Mouse (Mus musculus): ENCODE measurements around the gene Prcd. TPM values are rescaled to one million over a fixed set of nuclear protein-coding genes. Genes with fewer than 3 reads are reported as not detected.
A peak's percentile ranks its signal among the peaks of the same experiment; 100 is the strongest.

Prcd gene
- polyA plus RNA-seq, 1 experiment from 2014 or later = 0.74 TPM

DNA sequence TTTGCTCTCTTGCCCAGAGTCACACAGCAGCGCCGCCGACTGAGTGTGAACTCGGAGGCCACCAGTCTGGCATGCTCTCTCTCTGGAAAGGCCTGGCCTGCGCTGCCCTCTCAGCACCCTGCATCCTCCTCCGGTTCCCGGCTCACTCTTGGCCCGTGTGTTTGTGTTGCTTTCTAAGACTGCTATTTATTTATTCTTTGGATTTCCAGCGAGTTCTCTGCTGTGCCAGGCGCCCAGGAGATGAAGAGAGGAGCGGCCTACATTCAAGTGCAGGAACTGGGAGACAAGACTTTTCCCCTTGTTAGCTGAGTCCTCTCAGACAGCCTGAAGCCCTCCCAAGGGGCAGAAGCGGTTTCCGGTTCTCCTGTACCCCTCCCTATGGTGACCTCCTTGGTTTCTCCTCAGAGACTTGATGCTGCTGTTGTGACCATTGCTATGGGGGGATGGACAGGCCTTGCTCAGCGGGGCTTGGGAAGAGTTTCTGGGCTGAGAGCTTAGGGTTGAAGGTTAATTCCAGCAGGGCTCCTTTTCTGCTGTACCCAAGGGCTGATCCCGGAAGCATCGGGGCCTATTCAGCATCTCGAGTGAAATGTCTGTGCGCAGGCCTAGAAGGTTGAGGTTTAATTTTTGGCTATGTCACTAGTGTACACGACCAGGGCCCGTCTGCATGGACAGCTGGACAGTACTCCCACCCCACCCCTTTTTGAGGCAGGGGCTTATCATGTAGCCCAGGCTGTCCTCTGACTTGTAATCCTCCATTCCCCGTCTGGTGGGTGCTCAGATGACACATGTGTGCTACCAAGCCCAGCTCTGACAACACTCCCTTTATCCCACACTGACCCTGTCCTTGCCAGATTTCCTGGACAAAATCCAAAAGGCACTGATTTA is 8.9 kb upstream of the Prcd start:
- Histone ChIP-seq H3K27ac (ENCODE audit: low read depth, low read length) (no peak overlapping the region), H3K36me3 (ENCODE audit: control insufficient read depth, insufficient read depth, low read length) (no peaks in the 10 kb centered on the region), H3K9me3 (ENCODE audit: control insufficient read depth, low read length) (no peaks in the 10 kb centered on the region), H3K27me3 (replicated peaks; ENCODE audit: control insufficient read depth, insufficient read depth, low read length) (peaks cover 2% of the 10 kb centered on the region; the same call in 1 of the 2 replicates), H3K4me1 (replicated peaks; ENCODE audit: control insufficient read depth, insufficient read depth, low read length) (peaks cover 36% of the 10 kb centered on the region), H3K4me3 (ENCODE audit: low read depth, low read length) (no peak overlapping the region), H3K4me2 (no peak overlapping the region), H3K9ac (ENCODE audit: low read depth, low read length) (no peak overlapping the region)
- 52% methylated on average over 21 of the region's 21 CpGs for WGBS
- DNase-seq (ENCODE audit: low spot score) = no peak
- no peak for ATAC-seq (replicated peaks; ENCODE audit: low FRiP score)

DNA sequence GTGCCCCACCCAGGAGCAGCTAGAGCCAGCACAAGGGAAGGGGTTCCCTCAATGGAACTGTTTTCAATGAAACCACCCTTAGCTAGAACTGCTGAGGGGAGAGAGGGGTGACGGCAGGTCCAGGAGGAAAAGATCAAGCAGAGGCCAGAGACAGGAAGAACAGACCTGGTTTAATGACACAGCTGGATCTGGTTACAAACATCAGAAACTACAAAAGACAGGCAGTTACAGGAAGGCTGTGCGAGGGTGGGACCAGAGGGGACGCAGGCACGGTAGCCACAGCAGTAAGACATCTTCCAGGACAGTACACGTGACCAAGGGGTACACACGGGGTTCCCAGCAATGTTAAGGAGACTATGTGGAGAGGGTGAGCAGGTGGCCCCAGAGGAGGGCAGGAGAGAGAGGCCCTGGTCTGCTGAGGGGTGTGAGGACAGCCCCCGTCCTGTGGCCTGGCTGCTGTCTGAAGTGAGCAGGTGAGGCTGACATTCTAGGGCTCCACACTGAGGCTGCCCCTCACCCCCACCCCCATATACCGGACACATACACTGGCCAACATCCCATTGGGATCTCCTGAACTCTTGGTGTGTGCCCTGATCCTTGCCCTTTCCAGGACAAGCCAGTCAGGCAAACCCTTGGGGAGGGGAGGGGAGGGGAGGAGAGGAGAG is 7.8 kb upstream of the Prcd start:
- Histone ChIP-seq H3K4me2 (no peak overlapping the region), H3K4me1 (replicated peaks; ENCODE audit: control insufficient read depth, insufficient read depth, low read length) (peaks cover 36% of the 10 kb centered on the region), H3K4me3 (ENCODE audit: low read depth, low read length) (no peak overlapping the region), H3K9me3 (ENCODE audit: control insufficient read depth, low read length) (no peaks in the 10 kb centered on the region), H3K27ac (ENCODE audit: low read depth, low read length) (no peak overlapping the region), H3K36me3 (ENCODE audit: control insufficient read depth, insufficient read depth, low read length) (no peaks in the 10 kb centered on the region), H3K9ac (ENCODE audit: low read depth, low read length) (no peak overlapping the region), H3K27me3 (replicated peaks; ENCODE audit: control insufficient read depth, insufficient read depth, low read length) (peaks cover 2% of the 10 kb centered on the region; the same call in 1 of the 2 replicates)
- no peak for ATAC-seq (replicated peaks; ENCODE audit: low FRiP score)
- 60% methylated on average over 8 of the region's 8 CpGs for WGBS
- DNase-seq (ENCODE audit: low spot score) = no peak

DNA sequence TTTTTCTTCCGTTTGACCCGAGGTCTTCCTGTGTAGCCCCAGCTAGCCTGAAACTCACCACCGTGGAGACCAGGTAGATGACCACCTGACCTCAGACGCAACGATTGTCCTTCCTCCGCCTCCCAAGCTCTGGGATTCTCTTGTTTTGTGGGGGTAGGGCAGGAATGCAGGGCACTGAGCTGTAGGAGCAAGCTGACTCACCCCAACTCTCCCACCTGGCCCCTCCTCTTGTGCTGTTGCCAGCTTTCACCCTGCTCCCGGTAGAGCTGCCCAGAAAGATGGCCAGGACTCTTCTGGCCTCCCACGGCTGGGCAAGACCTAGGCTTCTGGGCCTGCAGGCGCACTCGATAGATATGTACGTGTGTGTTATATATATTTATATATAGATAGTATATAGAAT is 7.2 kb upstream of the Prcd start:
- H3K27me3 ChIP-seq (replicated peaks; ENCODE audit: control insufficient read depth, insufficient read depth, low read length) = peaks cover 6% of the 10 kb centered on the region; the same call in 1 of the 2 replicates
- H3K4me1 ChIP-seq (replicated peaks; ENCODE audit: control insufficient read depth, insufficient read depth, low read length) = peaks cover 36% of the 10 kb centered on the region
- no peak overlapping the region for H3K4me2 ChIP-seq
- H3K9ac ChIP-seq (ENCODE audit: low read depth, low read length) = no peak overlapping the region
- H3K4me3 ChIP-seq (ENCODE audit: low read depth, low read length) = no peak overlapping the region
- H3K9me3 ChIP-seq (ENCODE audit: control insufficient read depth, low read length) = no peaks in the 10 kb centered on the region
- ATAC-seq (replicated peaks; ENCODE audit: low FRiP score) (no peak), DNase-seq (ENCODE audit: low spot score) (no peak)
- H3K27ac ChIP-seq (ENCODE audit: low read depth, low read length) = no peak overlapping the region
- no peaks in the 10 kb centered on the region for H3K36me3 ChIP-seq (ENCODE audit: control insufficient read depth, insufficient read depth, low read length)
- WGBS = 68% methylated on average over 11 of the region's 11 CpGs

DNA sequence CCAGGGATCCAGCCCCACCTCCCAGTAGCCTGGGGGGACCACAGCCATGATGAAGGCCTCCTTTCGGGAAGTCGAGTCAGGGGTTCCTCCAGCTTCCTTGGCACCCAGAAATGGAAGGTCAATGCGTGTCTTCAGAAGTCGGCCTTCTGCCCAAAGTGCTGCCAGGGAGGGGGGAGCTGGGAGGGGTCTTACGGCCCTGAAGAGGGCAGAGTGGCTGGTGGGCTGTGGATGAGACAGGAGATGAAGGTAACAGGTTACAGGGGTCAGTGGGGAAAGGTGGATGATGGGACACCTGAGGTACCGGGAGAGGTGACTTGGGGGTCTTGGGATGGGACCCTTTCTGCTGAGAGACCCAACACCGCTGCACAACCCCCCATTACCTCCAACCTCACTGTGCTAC is 6.6 kb upstream of the Prcd start:
- peaks cover 12% of the 10 kb centered on the region; the same call in 1 of the 2 replicates for H3K27me3 ChIP-seq (replicated peaks; ENCODE audit: control insufficient read depth, insufficient read depth, low read length)
- WGBS = 85% methylated on average over 7 of the region's 7 CpGs
- no peak overlapping the region for H3K4me3 ChIP-seq (ENCODE audit: low read depth, low read length)
- DNase-seq (ENCODE audit: low spot score) (no peak), ATAC-seq (replicated peaks; ENCODE audit: low FRiP score) (no peak)
- no peak overlapping the region for H3K9ac ChIP-seq (ENCODE audit: low read depth, low read length)
- H3K4me1 ChIP-seq (replicated peaks; ENCODE audit: control insufficient read depth, insufficient read depth, low read length) = peaks cover 39% of the 10 kb centered on the region
- no peak overlapping the region for H3K4me2 ChIP-seq
- no peaks in the 10 kb centered on the region for H3K36me3 ChIP-seq (ENCODE audit: control insufficient read depth, insufficient read depth, low read length)
- H3K27ac ChIP-seq (ENCODE audit: low read depth, low read length) = peak overlapping the region; percentile 79; the same call in 1 of the 2 replicates
- H3K9me3 ChIP-seq (ENCODE audit: control insufficient read depth, low read length) = no peaks in the 10 kb centered on the region

DNA sequence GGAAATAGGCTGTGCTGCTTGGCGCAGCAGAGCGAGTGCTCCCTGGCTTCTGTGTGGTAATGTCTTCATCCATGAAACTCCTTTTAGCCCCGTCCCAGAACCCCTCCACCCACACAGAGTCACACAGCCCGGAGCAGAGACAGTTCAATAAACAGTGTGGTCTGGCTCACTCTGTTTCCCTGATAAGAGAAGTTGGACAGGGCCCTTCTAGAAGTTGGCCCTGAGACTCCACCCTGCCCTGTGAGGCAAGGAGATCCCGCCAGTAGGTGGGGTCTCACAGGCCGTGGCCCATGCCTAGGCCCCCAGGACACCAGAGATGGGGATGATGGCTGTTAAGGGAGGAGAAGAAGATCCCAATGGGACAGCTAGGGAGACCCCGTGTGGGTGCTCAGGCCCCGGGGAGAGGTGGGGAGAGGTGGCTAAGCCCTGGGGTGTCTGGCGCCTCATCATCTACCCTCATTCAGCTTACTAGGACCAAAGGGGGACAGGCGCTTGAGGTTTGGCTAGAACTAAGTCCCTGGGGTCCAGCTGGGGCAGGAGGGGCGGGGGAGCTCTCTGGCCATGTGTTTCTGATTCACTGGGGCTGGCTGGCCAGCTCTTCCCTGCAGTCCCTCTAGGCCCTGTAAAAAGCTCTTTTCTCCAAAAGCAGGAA is 5.9 kb upstream of the Prcd start:
- DNase-seq (ENCODE audit: low spot score) (peak; percentile 55), ATAC-seq (replicated peaks; ENCODE audit: low FRiP score) (peak; percentile 89)
- Histone ChIP-seq H3K9ac (ENCODE audit: low read depth, low read length) (peak overlapping the region; percentile 57), H3K36me3 (ENCODE audit: control insufficient read depth, insufficient read depth, low read length) (no peaks in the 10 kb centered on the region), H3K4me3 (ENCODE audit: low read depth, low read length) (no peak overlapping the region), H3K4me1 (replicated peaks; ENCODE audit: control insufficient read depth, insufficient read depth, low read length) (peaks cover 40% of the 10 kb centered on the region), H3K27me3 (replicated peaks; ENCODE audit: control insufficient read depth, insufficient read depth, low read length) (peaks cover 19% of the 10 kb centered on the region), H3K27ac (ENCODE audit: low read depth, low read length) (peak overlapping the region; percentile 79), H3K4me2 (peak overlapping the region; percentile 35), H3K9me3 (ENCODE audit: control insufficient read depth, low read length) (no peaks in the 10 kb centered on the region)
- WGBS = 34% methylated on average over 11 of the region's 11 CpGs

DNA sequence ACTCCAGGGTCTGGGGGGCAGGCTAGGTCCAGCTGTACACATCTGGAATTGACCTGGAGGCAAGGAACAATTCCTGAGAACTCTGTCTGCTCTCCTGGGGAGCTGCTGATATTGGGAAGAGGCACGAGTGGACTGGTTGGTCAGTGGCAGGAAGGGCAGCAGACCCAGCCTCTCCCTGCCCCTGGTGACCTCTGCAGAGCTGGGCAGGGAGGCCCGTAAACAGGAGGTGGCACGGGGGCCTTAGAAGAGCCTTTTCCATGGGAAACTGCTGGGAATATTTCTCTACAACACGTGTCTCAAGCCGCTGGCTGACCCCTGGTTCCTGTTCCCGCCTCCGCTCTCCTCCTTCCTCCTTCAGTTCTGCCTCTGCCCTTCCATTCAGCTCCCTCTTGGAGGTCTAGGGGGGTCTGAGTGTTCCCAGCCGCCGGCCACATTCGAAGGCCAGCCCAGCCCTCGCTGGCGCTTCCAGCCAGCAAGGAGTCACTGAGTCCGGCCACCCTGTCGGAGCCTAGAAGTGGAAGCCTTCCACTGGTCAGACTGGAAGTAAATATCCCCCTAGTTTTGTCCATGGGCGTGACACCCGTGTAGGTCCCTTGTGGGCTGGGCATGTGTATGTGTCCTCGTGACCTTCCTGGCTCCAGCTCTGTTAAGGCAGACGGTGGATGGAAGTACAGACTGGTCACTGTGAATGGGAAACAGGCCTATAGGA is 5.0 kb upstream of the Prcd start:
- peak overlapping the region; percentile 31; the same call in 1 of the 2 replicates for H3K9ac ChIP-seq (ENCODE audit: low read depth, low read length)
- H3K36me3 ChIP-seq (ENCODE audit: control insufficient read depth, insufficient read depth, low read length) = no peaks in the 10 kb centered on the region
- ATAC-seq (replicated peaks; ENCODE audit: low FRiP score) (no peak), DNase-seq (ENCODE audit: low spot score) (no peak)
- H3K9me3 ChIP-seq (ENCODE audit: control insufficient read depth, low read length) = no peaks in the 10 kb centered on the region
- H3K27ac ChIP-seq (ENCODE audit: low read depth, low read length) = peak overlapping the region; percentile 79; the same call in 1 of the 2 replicates
- H3K4me1 ChIP-seq (replicated peaks; ENCODE audit: control insufficient read depth, insufficient read depth, low read length) = peaks cover 41% of the 10 kb centered on the region
- H3K4me3 ChIP-seq (ENCODE audit: low read depth, low read length) = no peak overlapping the region
- H3K27me3 ChIP-seq (replicated peaks; ENCODE audit: control insufficient read depth, insufficient read depth, low read length) = peaks cover 28% of the 10 kb centered on the region
- H3K4me2 ChIP-seq = no peak overlapping the region
- 62% methylated on average over 18 of the region's 18 CpGs for WGBS

DNA sequence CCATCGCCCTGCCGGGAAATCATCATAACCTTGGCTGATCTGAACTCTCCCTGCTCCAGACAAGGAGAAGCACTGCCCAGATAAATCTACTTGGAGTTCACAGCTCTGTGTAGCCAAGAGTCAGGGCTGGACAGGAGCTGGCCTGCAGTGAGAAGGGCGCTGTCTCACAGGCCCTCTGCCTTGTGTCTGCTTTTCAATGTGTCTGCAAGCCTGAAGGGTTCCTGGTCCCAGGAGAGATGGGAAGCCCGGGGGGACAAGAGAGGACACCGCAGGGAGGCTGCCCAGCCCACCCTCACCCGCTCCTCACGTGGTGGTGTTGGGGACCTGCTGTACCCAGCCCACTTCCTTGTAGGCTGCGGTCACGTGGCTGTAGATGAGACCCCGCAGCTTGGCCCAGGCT is 4.4 kb upstream of the Prcd start:
- Histone ChIP-seq H3K36me3 (ENCODE audit: control insufficient read depth, insufficient read depth, low read length) (no peaks in the 10 kb centered on the region), H3K9ac (ENCODE audit: low read depth, low read length) (no peak overlapping the region), H3K4me1 (replicated peaks; ENCODE audit: control insufficient read depth, insufficient read depth, low read length) (peaks cover 41% of the 10 kb centered on the region), H3K27me3 (replicated peaks; ENCODE audit: control insufficient read depth, insufficient read depth, low read length) (peaks cover 32% of the 10 kb centered on the region), H3K4me3 (ENCODE audit: low read depth, low read length) (no peak overlapping the region), H3K27ac (ENCODE audit: low read depth, low read length) (0 out of 2 replicates have a peak overlapping the region, but pooled peaks have one; percentile 29), H3K9me3 (ENCODE audit: control insufficient read depth, low read length) (no peaks in the 10 kb centered on the region), H3K4me2 (no peak overlapping the region)
- WGBS = 75% methylated on average over 10 of the region's 10 CpGs
- DNase-seq (ENCODE audit: low spot score) (no peak), ATAC-seq (replicated peaks; ENCODE audit: low FRiP score) (no peak)

DNA sequence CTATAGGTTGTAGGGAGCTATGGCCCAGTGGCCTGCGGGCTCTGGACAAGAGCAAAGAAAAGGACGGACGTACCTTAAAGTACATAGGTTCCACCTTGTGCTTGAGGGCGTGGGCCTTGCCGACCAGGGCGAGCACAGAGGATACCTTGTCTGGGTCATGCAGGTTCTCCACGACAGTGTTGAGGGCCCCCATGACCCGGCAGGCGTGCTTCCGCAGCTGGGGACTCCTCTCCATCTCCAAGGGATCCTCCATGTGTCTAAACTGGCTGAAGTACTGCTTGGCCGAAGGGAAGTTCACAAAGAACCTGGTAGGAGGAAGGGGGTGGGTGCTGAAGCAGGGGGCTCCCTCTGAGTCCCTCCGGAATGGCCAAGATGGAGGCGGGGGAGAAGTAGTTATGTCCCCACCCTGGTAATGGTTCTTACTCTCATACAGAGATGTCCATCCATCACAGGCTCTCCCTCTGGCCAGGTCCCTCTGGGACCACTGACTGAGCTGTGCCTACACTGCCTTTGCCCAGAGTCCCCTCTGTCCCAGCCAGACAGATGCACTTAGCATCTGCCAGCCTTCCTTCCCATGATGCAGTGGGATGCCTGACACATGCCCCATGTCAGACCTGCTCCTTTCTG is 3.5 kb upstream of the Prcd start:
- no peaks in the 10 kb centered on the region for H3K36me3 ChIP-seq (ENCODE audit: control insufficient read depth, insufficient read depth, low read length)
- no peak overlapping the region for H3K4me2 ChIP-seq
- no peak overlapping the region for H3K27ac ChIP-seq (ENCODE audit: low read depth, low read length)
- WGBS = 91% methylated on average over 13 of the region's 13 CpGs
- no peak overlapping the region for H3K9ac ChIP-seq (ENCODE audit: low read depth, low read length)
- H3K27me3 ChIP-seq (replicated peaks; ENCODE audit: control insufficient read depth, insufficient read depth, low read length) = peaks cover 40% of the 10 kb centered on the region
- DNase-seq (ENCODE audit: low spot score) (no peak), ATAC-seq (replicated peaks; ENCODE audit: low FRiP score) (no peak)
- H3K4me3 ChIP-seq (ENCODE audit: low read depth, low read length) = no peak overlapping the region
- H3K4me1 ChIP-seq (replicated peaks; ENCODE audit: control insufficient read depth, insufficient read depth, low read length) = peaks cover 39% of the 10 kb centered on the region
- H3K9me3 ChIP-seq (ENCODE audit: control insufficient read depth, low read length) = no peaks in the 10 kb centered on the region

Data from liver, embryonic 11.5 days (tissue).